Mouse (Mus musculus): ENCODE results near the gene Psme3. TPM values are rescaled to one million over a fixed set of nuclear protein-coding genes. Genes with fewer than 3 reads are reported as not detected.

Psme3 gene
- polyA plus RNA-seq, 1 experiment from 2014 or later = 138 TPM

DNA sequence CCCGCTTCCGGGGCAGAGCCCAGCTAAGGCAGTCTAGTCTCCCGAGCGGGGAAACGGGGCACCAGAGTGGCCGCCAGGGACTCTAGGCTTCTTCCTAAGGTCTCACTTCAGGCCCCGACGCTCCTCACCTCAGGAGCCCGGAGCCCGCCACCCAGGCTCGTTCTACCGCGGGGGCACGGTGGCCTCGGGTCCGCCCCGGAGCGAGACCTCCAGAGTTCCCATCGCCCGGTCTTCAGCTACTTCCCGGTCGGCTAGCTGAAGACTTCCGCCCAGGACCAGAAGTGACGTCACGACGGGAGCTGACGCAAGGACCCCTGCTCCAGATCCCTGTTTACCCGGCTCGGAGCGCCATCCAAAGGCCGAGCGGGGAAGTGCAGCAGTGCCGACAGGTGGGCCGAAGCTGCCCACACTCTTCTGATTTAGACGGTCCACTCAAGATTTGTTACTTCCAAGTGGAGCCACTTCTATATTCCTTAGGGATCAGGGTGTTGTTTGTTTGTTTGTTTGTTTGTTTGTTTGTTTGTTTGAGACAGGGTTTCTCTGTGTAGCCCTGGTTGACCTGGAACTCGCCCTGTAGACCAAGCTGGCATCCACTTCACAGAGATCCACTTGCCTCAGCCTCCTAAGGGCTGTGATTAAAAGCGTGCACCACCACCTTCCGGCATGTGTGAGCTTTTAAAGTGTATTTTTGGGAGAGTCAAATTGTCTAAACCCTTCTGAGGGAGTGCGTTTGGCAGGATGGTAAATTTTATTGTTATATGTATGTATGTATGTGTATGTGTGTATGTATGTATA is 13.8 kb upstream of the Psme3 start, which contains the start of gene Becn1:
TSS of gene Becn1 (minus strand) at position 283 of the 795 bp plus-strand sequence.
- H3K27ac ChIP-seq (ENCODE audit: low read depth, low read length) = peak within 1 kb of the TSS; percentile 58; the same call in 1 of the 2 replicates

DNA sequence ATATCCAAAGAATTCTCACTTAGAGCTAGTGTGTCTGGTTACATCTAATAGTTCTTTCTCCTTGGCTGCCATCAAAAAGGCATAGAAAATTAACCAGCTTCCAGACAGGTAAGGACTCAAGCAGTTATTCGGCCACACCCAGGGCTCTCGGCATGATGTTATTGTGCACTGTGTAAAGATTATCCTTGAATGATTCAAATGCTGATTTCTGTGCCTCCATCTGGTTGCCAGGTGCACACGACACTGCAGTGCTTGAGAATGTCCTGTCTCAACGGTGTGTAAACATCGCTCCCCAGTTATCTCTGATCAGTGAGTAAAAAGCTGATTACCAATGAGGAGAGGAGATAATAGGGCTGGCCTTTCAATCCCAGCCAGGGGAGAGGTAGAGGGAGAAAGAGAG is 8.3 kb upstream of the Psme3 start:
- Histone ChIP-seq H3K27ac (ENCODE audit: low read depth, low read length) (no peak overlapping the region), H3K27me3 (ENCODE audit: control insufficient read depth, insufficient read depth, low read length) (no peaks in the 10 kb centered on the region), H3K9me3 (ENCODE audit: control insufficient read depth, low read length) (no peaks in the 10 kb centered on the region), H3K36me3 (ENCODE audit: control insufficient read depth, insufficient read depth, low read length) (no peaks in the 10 kb centered on the region), H3K4me2 (replicated peaks; ENCODE audit: low read depth, low read length) (no peak overlapping the region), H3K9ac (ENCODE audit: low read depth, low read length) (no peak overlapping the region), H3K4me1 (replicated peaks; ENCODE audit: control insufficient read depth, insufficient read depth, low read length) (no peaks in the 10 kb centered on the region), H3K4me3 (ENCODE audit: low read depth, low read length) (no peak overlapping the region)
- DNase-seq (ENCODE audit: low spot score) (no peak), ATAC-seq (ENCODE audit: low FRiP score) (no peak)
- 41% methylated on average over 5 of the region's 5 CpGs for WGBS

More for the DNA sequence above, 13.8 kb upstream of the Psme3 start, which contains the start of gene Becn1:
- 8% methylated on average over 39 of the region's 39 CpGs for WGBS
- no peaks in the 10 kb centered on the region for H3K27me3 ChIP-seq (ENCODE audit: control insufficient read depth, insufficient read depth, low read length)
- H3K9me3 ChIP-seq (ENCODE audit: control insufficient read depth, low read length) = no peaks in the 10 kb centered on the region
- H3K36me3 ChIP-seq (ENCODE audit: control insufficient read depth, insufficient read depth, low read length) = no peaks in the 10 kb centered on the region
- peak; percentile 81 for ATAC-seq (ENCODE audit: low FRiP score)
- H3K4me1 ChIP-seq (replicated peaks; ENCODE audit: control insufficient read depth, insufficient read depth, low read length) = peaks cover 8% of the 10 kb centered on the region
- DNase-seq (ENCODE audit: low spot score) = peak; percentile 99
- peak within 1 kb of the TSS; percentile 94 for H3K4me2 ChIP-seq (replicated peaks; ENCODE audit: low read depth, low read length)
- H3K9ac ChIP-seq (ENCODE audit: low read depth, low read length) = peak within 1 kb of the TSS; percentile 88
- H3K4me3 ChIP-seq (ENCODE audit: low read depth, low read length) = peak within 1 kb of the TSS; percentile 92

DNA sequence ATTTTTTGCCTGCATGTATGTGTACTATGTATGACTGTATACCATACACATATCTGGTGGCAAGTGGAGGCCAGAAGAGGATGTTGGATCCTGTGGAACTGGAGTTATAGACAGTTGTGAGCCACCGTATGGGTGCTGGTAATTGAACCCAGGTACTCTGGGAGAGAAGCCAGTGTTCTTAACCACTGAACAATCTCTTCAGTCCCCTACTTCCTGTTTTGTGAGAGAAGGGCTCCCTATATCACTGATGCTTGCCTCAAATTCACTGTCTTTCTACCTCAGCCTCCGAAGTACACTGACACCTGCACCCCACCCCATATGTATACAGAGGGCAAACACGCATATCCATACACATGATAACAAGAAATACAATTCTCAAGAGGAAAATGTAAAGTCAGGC is 4.9 kb upstream of the Psme3 start:
- no peak for ATAC-seq (ENCODE audit: low FRiP score)
- H3K4me3 ChIP-seq (ENCODE audit: low read depth, low read length) = no peak overlapping the region
- no peak overlapping the region for H3K9ac ChIP-seq (ENCODE audit: low read depth, low read length)
- no peak for DNase-seq (ENCODE audit: low spot score)
- H3K4me2 ChIP-seq (replicated peaks; ENCODE audit: low read depth, low read length) = no peak overlapping the region
- no peaks in the 10 kb centered on the region for H3K27me3 ChIP-seq (ENCODE audit: control insufficient read depth, insufficient read depth, low read length)
- WGBS = 92% methylated on average over 3 of the region's 3 CpGs
- no peak overlapping the region for H3K27ac ChIP-seq (ENCODE audit: low read depth, low read length)
- H3K4me1 ChIP-seq (replicated peaks; ENCODE audit: control insufficient read depth, insufficient read depth, low read length) = no peaks in the 10 kb centered on the region
- no peaks in the 10 kb centered on the region for H3K36me3 ChIP-seq (ENCODE audit: control insufficient read depth, insufficient read depth, low read length)
- H3K9me3 ChIP-seq (ENCODE audit: control insufficient read depth, low read length) = no peaks in the 10 kb centered on the region

DNA sequence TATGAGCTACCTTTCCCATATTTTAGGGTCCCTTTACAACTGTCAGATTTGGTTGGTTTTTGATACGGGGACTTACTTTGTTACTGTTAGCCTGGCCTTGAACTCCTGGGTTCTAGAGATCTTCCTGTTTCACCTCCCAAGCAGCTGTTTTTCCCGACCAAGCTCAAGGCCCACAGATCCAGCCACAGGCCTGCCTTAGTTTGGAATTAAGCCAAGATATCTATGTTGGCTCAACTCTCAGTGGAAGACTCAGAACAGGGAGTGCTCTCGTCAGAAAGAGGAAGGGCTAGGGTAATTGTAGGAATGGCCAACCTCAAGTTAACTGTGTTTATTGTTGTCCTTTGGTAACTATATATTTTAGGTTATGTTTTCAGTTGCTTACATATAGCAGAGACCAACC is 3.9 kb upstream of the Psme3 start:
- no peak overlapping the region for H3K4me2 ChIP-seq (replicated peaks; ENCODE audit: low read depth, low read length)
- 73% methylated on average over 3 of the region's 3 CpGs for WGBS
- H3K9me3 ChIP-seq (ENCODE audit: control insufficient read depth, low read length) = no peaks in the 10 kb centered on the region
- no peaks in the 10 kb centered on the region for H3K4me1 ChIP-seq (replicated peaks; ENCODE audit: control insufficient read depth, insufficient read depth, low read length)
- H3K27ac ChIP-seq (ENCODE audit: low read depth, low read length) = no peak overlapping the region
- H3K27me3 ChIP-seq (ENCODE audit: control insufficient read depth, insufficient read depth, low read length) = no peaks in the 10 kb centered on the region
- ATAC-seq (ENCODE audit: low FRiP score) = no peak
- no peak overlapping the region for H3K4me3 ChIP-seq (ENCODE audit: low read depth, low read length)
- DNase-seq (ENCODE audit: low spot score) = no peak
- no peak overlapping the region for H3K9ac ChIP-seq (ENCODE audit: low read depth, low read length)
- no peaks in the 10 kb centered on the region for H3K36me3 ChIP-seq (ENCODE audit: control insufficient read depth, insufficient read depth, low read length)

DNA sequence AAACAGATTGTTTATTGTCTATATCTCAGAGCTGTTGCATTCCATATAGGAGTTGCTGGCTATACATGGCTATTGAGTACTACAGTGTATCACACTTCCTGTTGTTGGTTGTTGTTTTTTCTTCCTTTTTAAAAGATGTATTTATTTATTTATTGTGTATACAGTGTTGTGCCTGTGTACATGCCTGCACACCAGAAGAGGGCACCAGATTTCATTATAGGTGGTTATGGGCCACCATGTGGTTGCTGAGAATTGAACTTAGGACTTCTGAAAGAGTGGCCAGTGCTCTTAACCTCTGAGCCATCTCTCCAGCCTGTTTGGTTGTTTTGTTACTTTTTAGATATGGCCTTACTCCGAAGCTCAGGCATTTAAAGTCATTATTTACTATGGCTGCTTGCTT is 1.4 kb upstream of the Psme3 start:
- ATAC-seq (ENCODE audit: low FRiP score) = no peak
- 90% methylated on average over 1 of the region's 1 CpGs for WGBS
- no peaks in the 10 kb centered on the region for H3K9me3 ChIP-seq (ENCODE audit: control insufficient read depth, low read length)

DNA sequence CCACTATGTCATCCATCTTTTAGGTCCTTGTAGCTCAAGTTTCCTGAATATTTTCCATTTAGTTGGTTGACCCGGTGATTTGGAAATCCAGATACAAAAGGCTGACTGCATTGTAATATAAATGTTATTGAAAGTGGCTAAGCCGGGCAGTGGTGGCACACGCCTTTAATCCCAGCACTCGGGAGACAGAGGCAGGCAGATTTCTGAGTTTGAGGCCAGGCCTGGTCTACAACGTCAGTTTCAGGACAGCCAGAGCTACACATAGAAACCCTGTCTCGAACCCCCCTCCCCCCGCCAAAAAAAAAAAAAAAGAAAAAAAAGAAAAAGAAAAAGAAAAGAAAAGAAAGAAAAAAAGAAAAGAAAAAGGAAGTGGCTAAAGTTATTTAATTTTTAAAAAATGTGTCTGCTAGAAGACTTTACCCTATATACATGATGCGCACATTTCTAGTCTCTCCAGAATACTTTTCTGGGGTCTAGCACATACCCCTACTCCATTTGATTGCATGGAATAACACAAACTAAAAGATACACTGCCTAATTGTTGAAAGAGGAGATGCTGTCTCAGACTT is 847 bp upstream of the Psme3 start:
- Histone ChIP-seq H3K4me1 (replicated peaks; ENCODE audit: control insufficient read depth, insufficient read depth, low read length) (no peaks in the 10 kb centered on the region), H3K9ac (ENCODE audit: low read depth, low read length) (peak overlapping the region; percentile 95), H3K4me2 (replicated peaks; ENCODE audit: low read depth, low read length) (peak overlapping the region; percentile 91), H3K9me3 (ENCODE audit: control insufficient read depth, low read length) (no peaks in the 10 kb centered on the region), H3K27ac (ENCODE audit: low read depth, low read length) (0 out of 2 replicates have a peak overlapping the region, but pooled peaks have one; percentile 72), H3K36me3 (ENCODE audit: control insufficient read depth, insufficient read depth, low read length) (peaks cover 2% of the 10 kb centered on the region), H3K27me3 (ENCODE audit: control insufficient read depth, insufficient read depth, low read length) (no peaks in the 10 kb centered on the region), H3K4me3 (ENCODE audit: low read depth, low read length) (peak overlapping the region; percentile 78)
- 81% methylated on average over 8 of the region's 8 CpGs for WGBS
- ATAC-seq (ENCODE audit: low FRiP score) (no peak), DNase-seq (ENCODE audit: low spot score) (no peak)

More for the DNA sequence above, 1.4 kb upstream of the Psme3 start:
- Histone ChIP-seq H3K4me2 (replicated peaks; ENCODE audit: low read depth, low read length) (no peak overlapping the region), H3K4me1 (replicated peaks; ENCODE audit: control insufficient read depth, insufficient read depth, low read length) (no peaks in the 10 kb centered on the region), H3K27ac (ENCODE audit: low read depth, low read length) (no peak overlapping the region), H3K36me3 (ENCODE audit: control insufficient read depth, insufficient read depth, low read length) (no peaks in the 10 kb centered on the region), H3K9ac (ENCODE audit: low read depth, low read length) (no peak overlapping the region), H3K27me3 (ENCODE audit: control insufficient read depth, insufficient read depth, low read length) (no peaks in the 10 kb centered on the region), H3K4me3 (ENCODE audit: low read depth, low read length) (no peak overlapping the region)
- DNase-seq (ENCODE audit: low spot score) = no peak

DNA sequence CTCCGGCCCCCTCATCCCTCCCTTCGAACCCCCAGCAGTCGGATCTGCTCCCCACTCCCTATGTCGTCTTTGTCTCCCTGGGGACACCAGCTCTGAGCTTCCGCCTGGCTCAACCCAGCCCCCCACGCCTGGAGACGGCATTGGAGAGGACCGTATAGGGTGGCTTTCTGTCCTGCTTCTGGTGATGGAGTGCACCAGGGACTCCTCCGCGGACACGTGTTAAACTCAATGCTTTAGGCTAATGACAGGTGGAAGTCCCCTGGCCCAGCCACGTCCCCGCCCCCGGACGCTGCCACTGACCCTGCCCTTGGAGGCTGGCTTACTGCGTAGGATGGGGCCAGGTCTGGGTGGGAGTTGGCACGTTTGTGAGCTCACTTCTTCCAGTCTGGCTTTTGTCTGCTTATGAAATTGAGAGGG is 496 bp downstream of the Psme3 start:
- WGBS = under 1% methylated on average over 14 of the region's 17 CpGs
- DNase-seq (ENCODE audit: low spot score) (no peak), ATAC-seq (ENCODE audit: low FRiP score) (peak; percentile 77)

DNA sequence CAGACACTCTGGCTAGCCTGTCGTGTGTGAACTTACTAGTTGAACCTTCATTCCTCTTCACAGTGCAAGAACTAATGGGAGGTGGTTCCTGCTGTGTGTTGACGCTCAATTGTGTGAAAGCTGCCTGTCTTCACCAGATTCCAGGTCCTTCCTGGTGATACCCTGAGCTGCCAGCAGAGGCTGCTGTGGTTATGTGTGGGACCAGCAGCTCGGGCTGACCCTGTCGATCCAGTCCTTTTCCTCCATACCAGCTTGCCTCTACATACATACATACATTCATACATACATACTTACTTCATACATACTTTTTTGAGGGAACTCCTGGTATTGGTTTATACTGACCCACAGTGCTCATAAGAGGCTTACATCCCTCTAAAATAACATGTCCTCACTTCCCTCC is 7.6 kb downstream of the Psme3 start:
- H3K36me3 ChIP-seq (ENCODE audit: control insufficient read depth, insufficient read depth, low read length) = peaks cover 16% of the 10 kb centered on the region
- WGBS = 25% methylated on average over 4 of the region's 4 CpGs
- no peak for ATAC-seq (ENCODE audit: low FRiP score)

More for the DNA sequence above, 496 bp downstream of the Psme3 start:
- Histone ChIP-seq H3K27ac (ENCODE audit: low read depth, low read length) (peak overlapping the region; percentile 72; the same call in 1 of the 2 replicates), H3K9ac (ENCODE audit: low read depth, low read length) (peak overlapping the region; percentile 95), H3K4me2 (replicated peaks; ENCODE audit: low read depth, low read length) (peak overlapping the region; percentile 91), H3K4me3 (ENCODE audit: low read depth, low read length) (peak overlapping the region; percentile 78), H3K27me3 (ENCODE audit: control insufficient read depth, insufficient read depth, low read length) (no peaks in the 10 kb centered on the region), H3K36me3 (ENCODE audit: control insufficient read depth, insufficient read depth, low read length) (peaks cover 11% of the 10 kb centered on the region), H3K9me3 (ENCODE audit: control insufficient read depth, low read length) (no peaks in the 10 kb centered on the region), H3K4me1 (replicated peaks; ENCODE audit: control insufficient read depth, insufficient read depth, low read length) (no peaks in the 10 kb centered on the region)

More for the DNA sequence above, 7.6 kb downstream of the Psme3 start:
- no peak overlapping the region for H3K27ac ChIP-seq (ENCODE audit: low read depth, low read length)
- no peak overlapping the region for H3K4me3 ChIP-seq (ENCODE audit: low read depth, low read length)
- no peak overlapping the region for H3K9ac ChIP-seq (ENCODE audit: low read depth, low read length)
- no peaks in the 10 kb centered on the region for H3K9me3 ChIP-seq (ENCODE audit: control insufficient read depth, low read length)
- H3K4me2 ChIP-seq (replicated peaks; ENCODE audit: low read depth, low read length) = no peak overlapping the region
- DNase-seq (ENCODE audit: low spot score) = peak; percentile 79
- no peaks in the 10 kb centered on the region for H3K4me1 ChIP-seq (replicated peaks; ENCODE audit: control insufficient read depth, insufficient read depth, low read length)
- no peaks in the 10 kb centered on the region for H3K27me3 ChIP-seq (ENCODE audit: control insufficient read depth, insufficient read depth, low read length)
